Mouse (Mus musculus) gastrocnemius, postnatal 10 days (tissue): ENCODE measurements at regions not wholly inside any gene's neighbourhood (a gene's known extent, or its start where the extent isn't known, plus 50 kb on each side); places are given as distances from the start of the nearest gene placed in this dataset.

ENCODE experiments used
- DNase-seq: peaks from one replicate; pipeline ENCODE4 v3.0.0; 2021; ENCODE audit warnings: mixed read lengths

DNA sequence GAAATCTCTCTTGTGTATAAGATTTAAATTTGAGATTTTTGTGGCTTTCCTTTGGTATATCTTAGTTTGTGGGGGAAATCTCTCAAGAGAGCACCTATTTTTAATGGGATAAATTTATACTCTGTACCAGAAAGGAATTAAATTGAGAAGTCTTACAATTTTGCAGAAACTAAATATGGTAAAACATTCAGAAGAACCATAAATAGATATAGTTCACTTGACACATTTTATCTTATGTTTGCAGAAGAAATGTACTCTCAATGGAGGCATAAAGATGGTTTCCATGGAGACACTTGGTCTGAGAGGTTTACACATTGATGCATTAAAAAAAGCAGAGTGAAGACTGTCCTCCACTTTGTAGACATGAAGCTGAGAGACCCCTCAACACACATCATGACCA, 86.9 kb downstream of the Ndufa10 start:
- DNase-seq = no peak

DNA sequence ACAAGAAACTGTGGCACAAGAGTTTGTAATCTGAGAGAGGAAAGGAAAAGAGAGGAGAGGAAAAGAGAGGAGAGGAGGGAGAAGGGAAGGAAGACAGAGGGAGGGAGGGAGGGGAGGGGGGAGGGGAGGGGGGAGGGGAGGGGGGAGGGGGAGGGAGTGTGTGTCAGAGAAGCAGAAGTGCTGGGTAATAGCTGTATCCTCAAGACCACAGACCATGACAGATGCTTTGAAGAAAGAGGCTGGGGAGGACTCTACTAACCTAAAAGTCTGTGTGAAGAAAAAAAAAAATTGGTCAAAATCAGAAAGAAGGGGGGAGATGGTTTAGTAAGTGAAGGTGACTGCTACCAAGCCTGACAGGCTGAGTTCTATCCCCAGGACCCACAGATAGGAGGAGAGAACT, 88.7 kb downstream of the Ndufa10 start:
- DNase-seq = no peak

DNA sequence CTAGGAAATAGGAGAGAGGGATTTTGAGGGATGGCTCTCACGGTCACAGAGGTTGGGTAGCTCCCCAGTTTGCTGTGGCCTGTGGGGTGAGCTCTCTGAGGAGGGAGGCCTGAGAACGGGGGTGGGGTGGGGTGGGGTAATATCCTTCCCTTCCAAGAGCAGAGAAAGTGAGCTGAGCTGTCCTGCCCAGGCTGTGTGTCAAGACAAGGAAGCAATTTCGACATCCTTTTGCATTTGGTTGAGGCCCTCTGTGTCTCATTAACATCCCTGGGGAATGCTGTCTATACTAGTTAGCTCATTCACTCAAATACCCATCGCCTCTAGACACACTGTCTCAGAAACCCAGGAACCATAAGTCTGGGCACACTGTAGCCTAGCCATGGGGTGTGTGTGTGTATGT, 89.9 kb downstream of the Ndufa10 start:
- DNase-seq = no peak

DNA sequence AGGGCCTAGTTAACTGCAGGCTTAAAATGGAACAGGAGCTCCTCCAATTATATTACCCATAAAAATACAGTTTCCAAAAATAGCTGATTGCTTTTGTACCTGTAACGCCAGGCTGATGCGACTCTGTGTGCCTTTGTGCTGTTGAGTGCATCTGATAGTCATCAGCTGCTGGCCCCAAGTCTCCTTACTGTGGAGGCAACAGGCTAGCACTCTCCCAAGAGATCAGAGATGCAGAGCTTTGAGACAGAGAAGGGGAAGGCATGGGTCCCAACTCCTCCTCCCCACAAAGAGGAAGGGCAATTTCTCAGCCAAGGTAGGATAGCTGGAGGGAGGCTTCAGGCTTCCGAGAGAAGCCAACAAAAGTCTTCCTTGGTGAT, 94.2 kb downstream of the Ndufa10 start:
- DNase-seq = no peak

DNA sequence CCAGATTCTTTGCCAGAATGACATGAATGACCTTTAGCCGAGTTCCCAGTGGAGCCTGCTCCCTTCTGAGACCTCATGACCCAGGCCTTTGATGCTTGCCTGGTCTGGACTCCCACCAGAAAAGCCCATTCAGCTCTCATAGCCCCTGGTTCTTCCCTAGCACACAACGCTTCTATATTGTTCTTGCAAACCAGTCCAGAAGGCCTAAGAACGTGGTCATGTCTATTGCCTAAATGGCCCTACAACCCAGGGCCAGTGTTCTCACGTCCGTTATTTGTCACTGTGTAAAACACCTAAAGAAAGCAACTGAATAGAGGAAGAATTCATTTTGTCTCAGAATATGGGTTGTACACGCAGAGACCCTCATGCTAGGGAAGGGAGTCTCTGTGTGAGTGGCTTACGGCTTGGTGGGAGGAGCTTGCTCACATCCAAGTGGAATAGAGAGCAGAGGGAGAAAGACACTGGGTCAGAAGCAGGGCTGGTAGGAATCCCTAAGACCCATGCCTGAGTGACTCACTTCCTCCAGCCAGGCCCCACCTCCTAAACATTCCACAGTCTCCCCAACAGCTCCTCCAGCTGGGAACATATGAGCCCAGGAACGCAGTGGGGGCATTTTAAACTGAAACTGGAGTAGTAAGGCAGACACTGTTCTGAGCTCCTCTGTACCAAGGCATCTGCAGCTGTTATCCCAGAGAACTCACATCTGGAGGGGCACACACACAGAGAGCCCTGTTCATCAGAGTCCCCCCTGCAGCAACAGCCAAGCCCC, 94.7 kb downstream of the Ndufa10 start:
- no peak for DNase-seq

DNA sequence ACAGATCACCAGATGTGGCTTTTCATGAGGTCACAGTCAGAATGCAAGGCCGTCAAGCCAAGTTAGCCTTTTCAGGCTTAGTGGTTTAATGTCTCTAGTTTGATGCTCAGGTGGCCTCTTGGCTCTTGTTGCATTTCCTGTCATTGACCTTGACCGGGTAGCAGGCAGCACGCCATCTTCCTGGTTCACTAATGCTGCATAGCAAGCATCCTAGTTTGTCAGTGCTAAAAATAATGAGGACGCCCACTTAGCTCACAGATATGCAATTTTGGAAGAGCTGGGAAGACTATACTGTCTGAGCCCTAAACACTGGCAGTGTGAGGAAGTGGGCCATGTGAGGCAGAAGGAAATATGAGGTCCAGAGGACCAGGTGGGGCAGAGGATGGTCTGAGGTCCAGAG, 97.2 kb downstream of the Ndufa10 start:
- DNase-seq = no peak

DNA sequence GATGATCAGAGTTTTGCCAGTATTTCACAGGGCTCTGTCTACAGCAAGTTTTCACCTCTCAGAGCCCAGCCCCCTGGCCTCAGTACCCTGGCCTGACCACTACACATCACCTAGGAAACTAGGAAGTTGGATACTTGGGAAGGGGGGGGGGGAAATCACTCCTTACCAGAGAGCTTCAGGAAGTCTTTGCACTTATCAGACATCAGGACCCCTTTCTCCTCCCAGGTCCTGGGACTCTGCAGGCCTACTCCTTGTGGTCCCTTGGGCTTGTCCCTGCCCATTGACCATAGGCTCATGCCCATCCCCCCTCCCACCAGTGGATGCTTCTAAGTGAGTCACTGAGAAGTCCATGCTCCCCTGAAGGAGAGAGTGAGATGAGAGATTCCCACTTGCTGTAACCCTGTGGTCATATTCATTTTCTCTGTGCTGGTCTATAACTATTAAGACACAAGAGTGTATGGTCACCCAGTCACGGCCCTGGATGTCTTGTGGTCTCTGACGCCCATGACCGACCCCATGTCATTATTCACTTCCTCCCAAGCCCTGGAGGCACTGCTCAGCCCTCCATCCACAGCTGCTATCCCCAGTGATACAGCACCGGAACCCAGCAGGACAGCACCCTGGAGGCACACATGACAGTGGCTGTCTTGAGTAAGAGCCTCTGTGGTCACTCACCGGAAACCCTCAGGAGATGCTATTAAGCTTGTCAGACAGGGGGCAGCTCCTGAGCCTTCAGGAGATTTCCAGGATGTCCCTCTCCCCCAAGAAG, 101.3 kb downstream of the Ndufa10 start:
- no peak for DNase-seq

DNA sequence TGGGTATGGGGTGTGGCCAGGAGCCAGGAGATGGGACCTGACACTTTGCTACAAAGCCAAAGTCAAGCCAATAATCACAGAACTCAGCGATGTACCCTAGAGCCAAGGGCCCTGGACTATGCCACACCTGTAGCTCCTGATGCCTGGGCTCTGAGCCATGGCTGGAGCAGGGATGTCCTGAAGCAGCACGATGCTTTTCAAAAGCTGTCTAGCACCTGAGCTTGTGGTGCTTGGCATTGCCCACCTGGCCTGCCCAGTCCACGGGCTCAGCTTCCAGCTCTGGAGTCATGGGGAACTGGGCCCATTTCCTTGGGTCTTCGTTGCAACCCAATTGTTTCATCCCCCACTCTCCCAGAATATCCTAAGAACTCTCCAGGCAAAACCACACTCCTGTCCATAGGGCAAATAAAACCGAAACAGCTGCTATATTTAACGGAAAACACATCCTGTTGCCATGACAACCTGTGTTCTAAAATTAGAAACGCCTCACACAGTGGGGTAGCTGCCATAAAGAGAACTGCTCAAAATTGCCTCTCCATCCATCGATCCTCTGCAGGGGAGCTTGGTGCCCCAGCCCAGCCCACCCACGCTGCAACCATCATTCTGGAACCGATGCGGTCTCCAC, 102.2 kb downstream of the Ndufa10 start:
- DNase-seq = no peak

DNA sequence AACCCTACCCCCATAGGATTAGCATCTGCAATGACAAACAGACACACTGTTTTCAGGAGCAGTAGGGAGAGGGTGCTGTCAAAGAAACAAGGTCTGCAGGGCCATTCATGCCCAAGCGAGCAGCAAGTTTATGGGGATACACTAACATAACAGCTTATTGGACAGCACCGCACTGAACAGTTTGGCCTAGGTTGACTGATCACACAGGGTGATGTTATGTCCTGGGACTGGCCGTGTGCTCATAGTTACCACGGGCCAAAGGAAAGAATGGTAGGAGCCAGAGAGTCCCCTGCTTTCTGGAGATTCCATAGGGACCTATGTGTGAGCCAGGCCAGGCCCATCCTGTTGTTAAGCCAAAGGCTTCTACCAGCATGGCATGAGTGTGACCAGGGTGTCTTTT, 102.8 kb downstream of the Ndufa10 start:
- no peak for DNase-seq

DNA sequence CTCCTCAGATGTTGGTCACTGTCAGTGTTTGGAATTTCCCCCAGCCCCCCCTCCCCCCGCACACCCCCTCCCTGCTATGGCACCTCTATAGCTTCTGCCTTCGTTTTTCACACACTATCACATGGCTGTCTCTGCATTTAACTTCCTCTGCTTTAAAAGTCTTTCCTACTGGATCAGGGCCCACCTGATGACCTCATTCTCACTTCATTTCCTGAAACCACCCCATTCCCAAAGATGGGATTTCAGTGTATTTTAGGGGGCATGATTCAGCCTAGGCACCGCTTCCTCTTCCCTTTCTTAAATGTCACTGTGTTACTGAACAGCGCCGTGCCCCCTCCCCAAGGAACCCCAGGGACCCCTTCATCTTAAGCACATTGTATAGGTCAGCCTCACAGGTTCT, 103.7 kb downstream of the Ndufa10 start:
- no peak for DNase-seq

DNA sequence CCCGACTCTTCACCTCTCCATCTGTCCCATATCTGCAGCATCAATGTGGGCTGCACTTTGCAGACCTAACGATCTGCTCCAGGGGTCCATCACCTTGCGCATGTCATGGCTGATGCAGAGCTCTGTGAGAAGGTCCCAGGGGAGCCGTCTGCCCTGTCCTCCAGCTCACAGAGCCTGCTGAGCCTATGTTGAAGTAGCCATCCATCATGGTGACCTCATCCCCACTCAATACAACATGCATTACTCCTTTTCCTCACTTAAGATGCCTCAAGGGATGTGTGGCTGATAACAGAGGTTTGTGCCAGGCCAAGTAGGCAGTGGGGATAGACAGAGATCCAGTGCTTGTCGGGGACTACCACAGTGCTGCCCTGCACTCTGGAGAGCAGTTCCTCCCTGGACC, 107.4 kb downstream of the Ndufa10 start:
- DNase-seq = no peak

DNA sequence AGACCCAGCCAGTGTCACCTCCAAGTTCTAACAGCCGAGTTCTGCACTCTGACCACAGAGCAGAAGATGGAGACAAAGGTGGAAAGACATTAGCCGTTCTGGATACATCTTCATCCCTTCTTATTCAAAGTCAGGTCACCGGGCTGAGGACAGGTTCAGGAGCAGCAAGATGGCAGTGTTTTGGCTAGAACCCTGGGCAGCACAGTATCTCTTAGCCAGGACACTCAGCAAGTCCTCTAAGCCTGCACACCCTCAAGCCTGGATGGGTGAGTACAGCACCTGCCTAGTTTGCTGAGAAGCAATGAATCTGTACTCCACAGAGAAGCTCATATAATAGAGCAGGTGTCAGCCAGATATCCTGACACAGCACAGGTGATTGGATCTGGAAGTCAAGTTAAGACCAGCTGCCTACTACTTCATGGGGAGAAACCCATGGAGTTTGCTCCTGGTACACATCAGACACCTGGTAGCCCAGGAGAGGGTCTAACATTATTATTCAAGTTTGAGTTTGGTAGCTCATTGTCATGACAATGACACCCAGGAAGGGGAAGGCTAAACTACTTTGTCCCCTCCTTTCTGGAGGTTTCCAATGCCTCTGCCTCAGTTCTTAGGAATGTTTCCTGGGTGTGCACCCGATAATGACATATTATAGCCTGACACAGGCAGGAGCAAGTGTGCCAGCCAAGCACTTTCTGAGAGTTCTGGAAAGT, 108.1 kb downstream of the Ndufa10 start:
- DNase-seq = no peak

DNA sequence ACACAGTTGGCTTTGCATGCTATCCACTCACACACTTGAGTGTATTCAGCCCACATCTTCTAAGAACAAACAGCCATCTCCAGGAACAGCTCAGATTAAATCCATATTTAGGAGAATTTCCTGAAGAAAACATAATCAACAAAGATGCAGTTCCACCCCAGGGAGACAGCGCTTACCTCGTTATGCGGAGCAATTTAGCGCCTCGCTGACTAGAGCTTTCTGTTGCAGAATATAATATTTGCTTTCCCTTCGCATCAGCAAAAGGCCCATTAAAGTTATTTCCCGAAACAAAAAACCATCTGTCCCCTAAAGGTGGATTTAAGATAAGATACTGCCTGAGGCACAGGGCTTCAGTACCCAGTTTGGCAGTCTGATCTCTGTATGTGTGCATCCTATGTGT, 112.0 kb downstream of the Ndufa10 start:
- no peak for DNase-seq

DNA sequence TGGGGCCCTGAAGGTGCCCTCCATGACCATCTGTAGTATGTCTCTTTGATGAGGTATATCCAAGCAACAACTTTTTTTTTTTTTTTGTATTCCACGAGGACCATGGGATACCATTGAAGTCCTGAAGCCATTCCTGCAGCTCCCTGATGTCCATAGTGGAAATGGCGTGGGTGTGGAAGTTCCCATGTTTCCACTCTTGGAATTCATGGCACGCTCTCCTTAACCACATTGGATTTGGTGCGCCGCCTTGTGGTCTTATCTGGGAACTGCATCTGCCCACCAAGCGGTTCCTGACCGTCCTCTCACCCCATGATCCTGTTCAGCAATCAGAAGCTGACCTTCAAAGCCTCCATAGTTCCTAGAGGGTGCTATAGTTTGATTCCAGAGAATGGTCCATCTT, 113.4 kb downstream of the Ndufa10 start:
- peak; percentile 82 for DNase-seq

DNA sequence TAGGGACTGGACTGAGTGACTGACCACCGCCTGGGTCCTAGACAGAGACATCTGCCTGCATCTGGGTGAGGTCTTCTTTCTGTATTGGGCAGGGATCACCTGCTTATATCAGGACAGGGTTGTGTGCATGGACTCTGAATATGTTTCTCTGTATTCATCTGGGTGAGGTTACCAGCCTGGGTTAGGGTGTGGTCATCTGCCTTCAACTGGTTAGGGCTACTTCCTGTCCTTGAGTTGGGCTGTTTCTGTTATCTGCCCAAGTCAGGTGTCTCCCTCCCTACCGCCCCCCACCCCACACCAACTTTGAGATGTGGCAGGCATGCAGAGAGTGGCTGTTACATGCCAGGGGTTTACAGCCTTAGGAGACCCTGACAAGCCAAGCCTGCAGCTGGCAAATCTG, 114.2 kb downstream of the Ndufa10 start:
- no peak for DNase-seq

DNA sequence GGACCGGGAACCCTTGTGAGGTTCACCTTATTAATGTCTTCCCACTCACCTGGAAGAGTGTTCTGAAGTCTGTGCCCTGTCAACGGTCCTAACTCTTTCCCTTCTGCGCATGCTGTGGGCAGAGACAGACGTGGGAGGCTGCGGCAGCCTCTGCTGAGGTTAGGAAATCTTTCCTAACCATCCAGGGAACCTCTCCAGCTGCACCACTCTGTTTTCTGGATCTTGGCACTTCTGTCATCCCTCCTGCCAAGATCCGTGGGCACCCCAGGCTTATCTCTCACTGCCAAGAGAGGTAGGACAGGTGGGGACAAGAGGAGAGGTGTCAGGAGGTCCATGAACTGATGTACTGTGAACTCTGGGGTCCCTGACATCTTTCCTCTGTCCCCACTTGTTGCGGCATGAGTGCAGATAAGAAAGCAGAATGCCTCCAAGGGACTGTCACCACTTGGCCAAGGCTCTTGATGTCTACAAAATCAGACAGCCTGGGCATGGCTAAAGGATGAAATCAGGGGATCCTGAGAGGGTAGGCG, 114.8 kb downstream of the Ndufa10 start:
- DNase-seq = no peak

DNA sequence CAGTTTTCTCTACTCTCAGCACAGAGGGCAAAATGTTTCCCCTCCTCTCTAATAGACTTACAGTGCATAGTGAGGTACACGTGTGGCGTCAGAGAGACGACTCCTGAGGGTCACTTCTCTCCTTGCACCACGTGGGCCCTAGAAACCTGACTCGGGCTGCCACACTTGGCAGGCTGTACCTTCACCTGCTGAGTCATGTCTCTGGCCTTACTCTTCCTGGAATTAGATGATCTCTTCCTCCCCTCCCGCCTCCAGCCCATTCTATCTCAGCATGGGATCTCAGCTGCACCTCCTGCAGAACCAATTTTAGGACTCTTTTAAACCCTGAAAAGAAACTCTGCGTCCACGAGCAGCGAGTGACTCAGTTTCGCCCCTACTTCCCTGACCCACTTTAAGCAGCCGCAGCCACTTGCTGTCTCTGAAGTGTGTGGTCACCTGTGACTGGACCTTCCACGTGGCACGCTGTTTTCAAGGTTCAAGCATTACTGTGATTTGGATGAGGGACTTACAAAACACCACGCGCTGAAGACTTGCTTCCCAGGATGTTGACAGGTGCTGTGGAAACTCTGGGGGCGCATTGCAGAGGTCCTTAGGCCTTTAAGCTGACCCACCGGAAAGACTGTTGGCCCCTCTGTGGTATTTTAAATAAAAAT, 125.2 kb downstream of the Ndufa10 start:
- no peak for DNase-seq

DNA sequence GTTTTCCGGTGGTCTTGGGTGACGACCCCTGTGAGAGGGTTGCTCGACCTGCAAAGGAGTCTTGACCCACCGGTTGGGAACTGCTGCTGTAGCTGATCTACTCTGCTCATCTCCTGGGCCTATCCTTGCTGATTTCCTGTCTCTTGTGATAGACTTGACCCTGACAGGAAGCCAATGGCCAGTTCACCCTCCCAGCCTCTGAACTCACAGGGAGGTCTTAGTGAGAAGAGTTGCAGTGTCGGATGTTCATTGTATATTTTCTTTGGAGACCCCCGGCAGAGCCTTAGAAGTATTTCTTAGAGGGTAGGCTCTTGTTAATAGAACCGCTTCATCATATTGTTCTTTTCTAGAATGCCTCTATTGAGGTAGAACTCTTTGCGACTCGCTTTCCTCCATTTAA, 126.0 kb downstream of the Ndufa10 start:
- no peak for DNase-seq

DNA sequence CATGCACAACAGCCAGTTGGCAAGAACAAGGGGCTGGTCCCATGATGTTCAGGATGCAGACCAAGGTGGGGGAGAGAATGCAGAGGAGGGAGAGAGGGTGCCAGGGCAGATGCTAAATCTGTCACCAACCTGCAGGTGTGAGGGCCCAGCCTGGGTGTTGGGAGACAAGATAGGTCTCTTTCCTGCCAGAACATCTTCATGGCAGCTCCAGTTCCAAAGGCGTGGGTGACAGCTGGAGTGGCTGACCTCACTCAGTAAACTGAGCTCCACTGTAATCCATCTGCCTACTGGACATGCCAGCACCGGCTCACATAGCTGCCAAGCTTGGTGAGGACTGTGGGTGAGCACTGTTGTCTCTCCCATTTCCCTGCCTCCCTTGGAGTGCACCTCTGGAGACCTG, 129.9 kb downstream of the Ndufa10 start:
- DNase-seq = peak; percentile 65

DNA sequence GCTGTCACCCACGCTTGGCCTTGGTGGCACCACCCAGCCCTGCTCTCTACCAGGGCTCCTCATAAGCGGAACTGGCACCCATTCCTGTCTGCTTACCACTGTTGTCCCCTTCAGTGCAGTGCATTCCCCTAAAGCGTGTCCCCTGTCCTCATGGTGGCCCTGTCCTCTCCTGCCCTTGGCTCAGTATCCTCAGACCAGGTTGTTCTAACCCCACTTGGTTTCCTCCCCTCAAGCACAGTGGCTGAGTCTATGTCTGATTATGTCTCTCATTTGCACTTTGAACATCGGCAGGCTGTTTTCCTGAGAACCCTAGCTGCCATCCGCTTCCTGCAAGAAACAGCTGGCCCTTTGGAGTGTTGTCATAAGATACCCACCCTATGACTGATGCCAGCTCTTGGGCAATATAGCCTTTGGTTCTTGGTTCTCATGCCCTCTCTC, 130.5 kb downstream of the Ndufa10 start:
- DNase-seq = peak; percentile 24

DNA sequence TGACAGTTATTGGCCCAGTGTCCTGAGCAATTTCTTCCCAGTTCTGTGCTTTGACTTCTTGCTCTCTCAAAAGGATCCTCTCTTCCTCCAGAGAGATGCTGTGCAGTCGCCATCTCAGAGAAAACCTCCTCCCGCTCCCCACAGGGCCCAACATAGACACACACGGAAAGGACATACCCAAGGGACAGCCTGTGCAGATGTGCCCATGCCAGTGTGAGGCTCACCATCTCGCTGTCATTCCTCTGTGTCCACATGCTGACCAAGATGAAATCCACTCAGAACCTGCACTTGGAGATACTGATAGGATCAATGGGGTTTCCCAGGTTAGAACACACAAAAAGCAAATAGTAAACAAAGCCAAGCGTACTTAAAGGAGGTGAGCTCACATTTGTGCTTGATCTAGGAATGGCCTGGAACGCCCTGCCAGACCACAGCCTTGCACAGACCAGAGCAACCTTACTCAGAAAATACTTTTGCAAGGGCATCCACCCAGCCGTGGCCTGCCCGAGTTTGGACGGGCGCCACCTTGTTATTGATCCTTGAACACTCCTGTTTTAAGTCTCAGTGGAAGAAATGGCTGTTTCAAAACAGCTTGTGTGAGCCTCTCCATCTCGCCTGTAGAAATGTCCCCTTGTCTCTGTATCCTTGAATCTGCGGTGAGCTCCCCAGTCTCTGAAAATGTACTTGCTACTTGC, 131.7 kb downstream of the Ndufa10 start:
- DNase-seq = no peak
